Mouse (Mus musculus) stomach, embryonic 16.5 days (tissue): ENCODE results near the gene Dctn2. TPM values are rescaled to one million over a fixed set of nuclear protein-coding genes. Genes with fewer than 3 reads are reported as not detected.
A peak's percentile ranks its signal among the peaks of the same experiment; 100 is the strongest.

Source experiments
- ATAC-seq: fragments of 200-750 bp; cut with Nextera tagmentation; 2 replicates; pipeline ENCODE4 v1.8.0; 2017; ENCODE audit warnings: moderate number of reproducible peaks, moderate TSS enrichment; ENCODE audit not compliant: insufficient read depth, low FRiP score
- H3K27ac ChIP-seq: fragments of 300-500 bp; sonication (generic); 2 replicates; pipeline ENCODE4 v1.5.1; 2014; ENCODE audit warnings: low read length
- H3K27me3 ChIP-seq: fragments of 300-500 bp; sonication (generic); 2 replicates; pipeline ENCODE4 v1.6.1; 2014; ENCODE audit warnings: low read length, control low read depth, mixed read lengths; ENCODE audit not compliant: control insufficient read depth, insufficient read depth
- H3K36me3 ChIP-seq: fragments of 300-500 bp; sonication (generic); 2 replicates; pipeline ENCODE4 v1.6.1; 2014; ENCODE audit warnings: low read length; ENCODE audit not compliant: control insufficient read depth, insufficient read depth
- H3K4me1 ChIP-seq: fragments of 300-500 bp; sonication (generic); 2 replicates; pipeline ENCODE4 v1.6.1; 2014; ENCODE audit warnings: low read length, control low read depth, mixed read lengths; ENCODE audit not compliant: control insufficient read depth, insufficient read depth
- H3K4me2 ChIP-seq: fragments of 300-500 bp; sonication (generic); 2 replicates; pipeline ENCODE4 v1.6.1; 2014; ENCODE audit warnings: low read depth, low read length, mixed read lengths
- H3K4me3 ChIP-seq: fragments of 300-500 bp; sonication (generic); replicated peaks from 2 replicates; pipeline ENCODE4 v1.5.1; 2014; ENCODE audit warnings: mild to moderate bottlenecking, low read length
- H3K9ac ChIP-seq: fragments of 300-500 bp; sonication (generic); 2 replicates; pipeline ENCODE4 v1.6.1; 2014; ENCODE audit warnings: low read length
- H3K9me3 ChIP-seq: fragments of 300-500 bp; sonication (generic); replicated peaks from 2 replicates; pipeline ENCODE4 v1.6.1; 2016; ENCODE audit warnings: low read length, control low read depth; ENCODE audit not compliant: control insufficient read depth
- WGBS: fragments of 180-500 bp; shearing (Covaris S2); extraction: QIAGEN DNeasy Blood & Tissue Kit; methylation state at CpG from one replicate; pipeline ENCODE4 v1.1.7; 2014; 5-methylcytosine and 5-hydroxymethylcytosine counted together
- polyA plus RNA-seq: library from polyadenylated mRNA; unstranded; fragments of >200 nt; fragmentation: Nextera tagmentation; extraction: Ambion mirVana; gene quantifications from 2 replicates; pipeline ENCODE4 v1.2.1, GENCODE M21; 2015

Gene Dctn2
- polyA plus RNA-seq, 1 experiment from 2014 or later: 173 TPM

DNA sequence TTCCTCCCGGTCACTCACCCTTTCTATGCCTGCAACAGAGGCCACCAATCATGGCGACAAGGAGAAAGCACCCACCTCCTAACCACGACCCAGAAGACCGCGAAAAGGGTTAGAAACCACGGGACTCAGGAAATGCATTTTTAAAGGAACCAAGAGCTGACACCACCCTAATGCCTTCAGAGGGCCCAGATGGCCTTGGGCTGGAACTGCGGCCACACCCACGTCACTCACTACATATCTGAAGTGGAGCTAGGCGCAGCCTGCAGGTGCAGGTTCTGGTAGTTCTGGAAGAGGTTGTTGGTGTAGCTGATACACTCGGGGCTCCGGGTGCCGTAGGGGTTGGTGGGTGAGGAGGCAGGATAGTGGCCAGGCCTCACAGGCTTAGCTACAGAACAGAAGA is 35.5 kb upstream of the Dctn2 start:
- H3K36me3 ChIP-seq: no peaks in the 10 kb centered on the region
- 0 out of 2 replicates have a peak, but pooled peaks cover 6% of the 10 kb centered on the region for H3K4me1 ChIP-seq
- no peak overlapping the region for H3K27ac ChIP-seq
- H3K9me3 ChIP-seq: no peaks in the 10 kb centered on the region
- H3K27me3 ChIP-seq: no peaks in the 10 kb centered on the region
- no peak overlapping the region for H3K4me3 ChIP-seq
- 73% methylated on average over 12 of the region's 12 CpGs for WGBS
- H3K9ac ChIP-seq: no peak overlapping the region; the same call in 1 of the 2 replicates
- ATAC-seq: no peak
- no peak overlapping the region for H3K4me2 ChIP-seq

DNA sequence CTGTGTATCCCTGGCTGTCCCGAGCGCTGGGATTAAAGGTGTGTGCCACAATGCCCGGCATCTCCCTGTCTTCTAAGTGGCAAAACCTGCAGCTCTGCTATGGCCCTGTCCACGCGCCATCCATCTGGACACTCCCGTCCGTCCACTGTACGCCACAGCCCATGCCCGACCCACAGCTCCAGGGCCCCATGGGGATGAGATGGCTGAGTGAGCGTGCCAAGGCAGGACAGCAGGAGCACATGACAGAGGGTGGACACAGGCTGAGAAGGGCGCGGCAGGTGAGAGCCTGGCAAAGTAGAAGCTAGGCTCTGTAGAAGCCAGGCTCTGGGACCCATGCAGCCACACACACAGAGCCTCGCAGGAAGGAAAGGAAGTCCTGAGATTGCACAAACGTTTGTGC is 34.4 kb upstream of the Dctn2 start:
- 79% methylated on average over 14 of the region's 14 CpGs for WGBS
- no peaks in the 10 kb centered on the region for H3K9me3 ChIP-seq
- no peak for ATAC-seq
- H3K27me3 ChIP-seq: no peaks in the 10 kb centered on the region
- no peak overlapping the region for H3K4me2 ChIP-seq
- H3K36me3 ChIP-seq: no peaks in the 10 kb centered on the region
- no peak overlapping the region for H3K9ac ChIP-seq
- 0 out of 2 replicates have a peak, but pooled peaks cover 6% of the 10 kb centered on the region for H3K4me1 ChIP-seq
- H3K4me3 ChIP-seq: no peak overlapping the region
- H3K27ac ChIP-seq: no peak overlapping the region

DNA sequence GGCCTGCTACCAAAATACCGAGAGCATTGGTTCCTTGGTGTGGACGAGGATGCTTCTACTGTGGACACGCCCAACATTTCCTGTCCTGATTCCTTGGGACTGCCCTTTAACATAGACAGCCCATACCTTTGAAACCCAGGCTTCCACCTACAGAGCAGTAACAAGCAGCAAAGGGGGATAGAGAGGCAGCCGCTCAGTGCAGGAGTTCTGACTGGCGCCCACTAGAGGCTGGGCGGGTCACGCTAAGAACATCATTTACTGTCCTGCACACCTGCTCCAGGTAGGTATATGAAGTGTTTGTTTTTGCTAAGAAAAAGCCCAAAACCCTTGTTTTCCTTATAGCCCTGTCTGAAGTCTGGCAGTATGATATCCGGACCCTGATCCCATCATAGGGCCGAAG is 33.0 kb upstream of the Dctn2 start:
- H3K4me3 ChIP-seq: no peak overlapping the region
- H3K9ac ChIP-seq: no peak overlapping the region
- no peak for ATAC-seq
- WGBS: 77% methylated on average over 9 of the region's 9 CpGs
- H3K4me1 ChIP-seq: 0 out of 2 replicates have a peak, but pooled peaks cover 6% of the 10 kb centered on the region
- no peaks in the 10 kb centered on the region for H3K9me3 ChIP-seq
- no peak overlapping the region for H3K27ac ChIP-seq
- H3K4me2 ChIP-seq: no peak overlapping the region
- no peaks in the 10 kb centered on the region for H3K36me3 ChIP-seq
- no peaks in the 10 kb centered on the region for H3K27me3 ChIP-seq

DNA sequence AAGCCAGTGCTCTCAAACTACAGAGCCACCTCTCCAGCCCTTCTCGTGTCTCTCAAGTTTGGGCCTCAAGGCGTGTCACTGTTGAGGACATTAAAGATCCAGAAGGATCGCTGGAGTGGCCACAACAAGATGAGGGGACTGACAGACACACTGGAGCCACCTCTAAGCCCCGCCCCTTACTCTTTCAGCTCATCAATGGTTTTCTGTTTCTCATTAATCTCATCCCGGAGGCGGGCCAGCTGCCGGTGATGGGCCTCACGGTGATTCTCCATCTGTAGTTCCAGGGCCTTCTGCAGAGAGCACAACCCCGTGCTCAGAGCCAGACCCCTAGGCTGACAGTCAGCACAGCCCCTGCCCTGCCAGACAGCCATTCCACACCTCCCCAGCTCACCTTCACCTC is 29.6 kb upstream of the Dctn2 start:
- no peaks in the 10 kb centered on the region for H3K4me1 ChIP-seq
- ATAC-seq: no peak
- 53% methylated on average over 9 of the region's 9 CpGs for WGBS

DNA sequence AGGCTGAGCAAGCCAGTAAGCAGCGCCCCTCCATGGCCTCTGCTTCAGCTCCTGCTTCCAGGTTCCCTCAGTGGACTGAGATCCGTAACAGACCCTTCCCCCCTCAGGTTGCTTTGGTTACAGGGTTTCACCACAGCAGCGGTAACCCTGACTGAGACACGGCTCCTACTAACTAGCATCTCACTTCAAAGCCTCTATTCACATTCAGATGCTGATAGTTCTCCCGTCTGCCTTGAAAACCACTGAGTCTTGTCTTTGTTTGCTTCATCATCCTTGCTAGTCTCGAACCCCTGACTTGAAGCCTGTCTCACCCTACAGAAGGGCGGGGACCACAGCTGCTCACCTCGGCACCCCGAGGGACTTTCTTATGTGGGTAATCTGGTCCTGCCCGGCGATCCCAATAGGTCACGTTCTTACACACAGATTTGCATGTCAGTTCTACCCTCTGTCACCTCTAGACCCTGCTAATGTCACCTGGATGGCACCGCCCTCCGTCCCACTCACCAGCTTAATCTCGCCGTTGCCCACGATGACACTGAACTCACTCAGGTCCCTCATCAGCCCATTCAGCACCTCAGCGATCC is 27.8 kb upstream of the Dctn2 start:
- H3K4me1 ChIP-seq: no peaks in the 10 kb centered on the region
- H3K9ac ChIP-seq: no peak overlapping the region
- no peaks in the 10 kb centered on the region for H3K36me3 ChIP-seq
- ATAC-seq: no peak
- 65% methylated on average over 18 of the region's 18 CpGs for WGBS
- no peak overlapping the region for H3K4me3 ChIP-seq
- H3K9me3 ChIP-seq: no peaks in the 10 kb centered on the region
- H3K27me3 ChIP-seq: no peaks in the 10 kb centered on the region
- H3K27ac ChIP-seq: no peak overlapping the region
- no peak overlapping the region for H3K4me2 ChIP-seq

More for the DNA sequence above, 29.6 kb upstream of the Dctn2 start:
- no peak overlapping the region for H3K9ac ChIP-seq
- no peaks in the 10 kb centered on the region for H3K27me3 ChIP-seq
- no peak overlapping the region for H3K27ac ChIP-seq
- H3K36me3 ChIP-seq: no peaks in the 10 kb centered on the region
- no peaks in the 10 kb centered on the region for H3K9me3 ChIP-seq
- H3K4me2 ChIP-seq: no peak overlapping the region
- H3K4me3 ChIP-seq: no peak overlapping the region

DNA sequence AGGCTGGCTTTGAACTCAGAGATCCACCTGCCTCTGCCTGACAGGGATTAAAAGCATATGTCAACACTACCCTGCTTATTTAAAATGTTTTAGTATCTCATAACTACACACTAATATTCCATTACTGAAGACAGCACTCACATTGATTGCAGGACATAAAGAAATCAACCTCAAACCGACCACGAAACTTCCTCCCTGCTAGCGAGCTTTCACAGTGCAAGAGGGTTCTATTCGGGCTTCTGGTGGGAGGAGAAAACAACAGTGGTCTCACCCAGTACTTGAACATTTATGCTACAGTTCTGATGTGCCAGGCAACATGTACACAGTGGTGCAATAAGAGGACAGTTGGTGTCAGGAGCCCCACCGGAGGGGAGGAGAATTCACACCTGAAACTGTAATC is 15.4 kb upstream of the Dctn2 start:
- 79% methylated on average over 5 of the region's 5 CpGs for WGBS
- no peak overlapping the region for H3K9ac ChIP-seq
- no peaks in the 10 kb centered on the region for H3K27me3 ChIP-seq
- no peak overlapping the region for H3K4me3 ChIP-seq
- H3K9me3 ChIP-seq: no peaks in the 10 kb centered on the region
- no peaks in the 10 kb centered on the region for H3K4me1 ChIP-seq
- no peaks in the 10 kb centered on the region for H3K36me3 ChIP-seq
- H3K27ac ChIP-seq: no peak overlapping the region
- no peak overlapping the region for H3K4me2 ChIP-seq
- no peak for ATAC-seq

DNA sequence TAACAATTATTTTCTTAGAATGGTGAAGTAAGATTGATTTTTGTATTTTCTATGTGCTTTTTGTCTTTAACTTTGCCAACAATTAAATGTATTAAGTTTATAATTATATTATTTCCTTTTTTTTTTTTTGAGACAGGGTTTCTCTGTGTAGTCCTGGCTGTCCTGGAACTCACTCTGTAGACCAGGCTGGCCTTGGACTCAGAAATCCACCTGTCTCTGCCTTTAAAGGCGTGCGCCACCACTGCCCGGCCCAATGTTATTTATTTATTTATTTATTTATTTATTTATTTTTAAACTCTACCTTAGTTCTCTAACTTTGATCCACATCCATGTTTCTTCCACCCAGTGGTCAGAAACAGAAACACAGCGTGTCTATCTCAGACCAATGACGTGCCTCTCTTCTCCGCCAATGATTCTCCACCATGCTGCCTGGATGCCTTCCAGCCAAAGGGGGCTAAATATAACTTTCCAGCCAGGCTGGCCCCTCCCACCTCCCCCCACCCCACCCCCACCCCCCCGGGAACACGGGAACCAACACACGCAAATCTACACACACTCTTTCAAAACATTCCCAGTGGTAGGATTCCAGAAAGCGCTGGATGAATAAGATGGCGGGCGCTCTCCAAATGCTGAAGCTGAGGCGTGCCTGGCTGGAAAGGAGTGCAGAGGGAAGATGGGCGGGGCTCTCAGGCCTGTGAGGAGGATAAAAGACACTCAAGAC is 10.4 kb upstream of the Dctn2 start:
- ATAC-seq: peak; percentile 75; the same call in 1 of the 2 replicates
- 23% methylated on average over 14 of the region's 14 CpGs for WGBS

DNA sequence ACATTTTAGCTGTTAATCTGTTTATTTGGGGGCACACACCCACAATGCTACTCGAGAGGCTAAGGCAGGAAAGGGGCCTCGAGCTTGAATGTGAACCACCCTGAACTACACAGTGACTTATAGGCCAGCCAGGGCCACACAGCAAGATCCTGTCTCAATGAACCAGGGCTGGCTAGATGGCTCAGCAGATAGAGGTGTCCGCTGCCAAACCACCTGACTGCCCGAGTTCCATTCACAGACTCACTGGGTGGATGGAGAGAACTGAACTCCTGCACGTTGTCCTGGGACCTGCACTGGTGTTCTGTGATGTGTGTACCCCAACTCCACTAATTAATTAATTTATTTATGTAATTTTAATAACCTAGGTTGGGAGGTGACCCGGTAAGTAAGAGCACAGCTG is 8.4 kb upstream of the Dctn2 start:
- ATAC-seq: no peak

More for the DNA sequence above, 10.4 kb upstream of the Dctn2 start:
- Histone ChIP-seq H3K36me3 (no peaks in the 10 kb centered on the region), H3K9ac (no peak overlapping the region), H3K27ac (no peak overlapping the region), H3K4me2 (peak overlapping the region; percentile 28; the same call in 1 of the 2 replicates), H3K4me3 (no peak overlapping the region), H3K27me3 (no peaks in the 10 kb centered on the region; the same call in 1 of the 2 replicates), H3K9me3 (no peaks in the 10 kb centered on the region), H3K4me1 (no peaks in the 10 kb centered on the region)

DNA sequence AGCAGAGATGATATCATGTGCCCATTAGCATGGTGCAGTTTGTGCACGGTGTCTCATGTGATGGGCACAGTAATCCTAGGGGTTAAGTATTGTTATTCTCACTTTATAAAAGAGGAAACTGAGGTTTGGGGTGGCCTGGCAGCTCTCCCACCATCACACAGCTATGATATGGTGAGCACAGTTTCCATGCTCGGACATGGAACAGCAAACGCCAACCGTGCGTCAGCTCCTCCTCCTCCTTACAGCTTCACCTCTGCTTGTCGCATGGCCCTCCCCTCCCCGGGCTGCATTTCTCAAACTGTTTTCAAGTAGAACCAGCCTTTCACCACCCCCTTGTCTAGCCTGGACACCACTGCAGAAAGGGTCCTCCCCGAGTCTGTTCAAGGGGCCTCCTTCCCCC is 7.7 kb upstream of the Dctn2 start:
- H3K36me3 ChIP-seq: no peaks in the 10 kb centered on the region
- no peak overlapping the region for H3K4me3 ChIP-seq
- H3K27ac ChIP-seq: no peak overlapping the region
- no peak for ATAC-seq
- no peak overlapping the region for H3K9ac ChIP-seq
- H3K27me3 ChIP-seq: peaks cover 11% of the 10 kb centered on the region
- H3K4me1 ChIP-seq: no peaks in the 10 kb centered on the region
- no peak overlapping the region for H3K4me2 ChIP-seq
- H3K9me3 ChIP-seq: no peaks in the 10 kb centered on the region
- 68% methylated on average over 8 of the region's 8 CpGs for WGBS

More for the DNA sequence above, 8.4 kb upstream of the Dctn2 start:
- Histone ChIP-seq H3K4me3 (no peak overlapping the region), H3K9ac (no peak overlapping the region), H3K9me3 (no peaks in the 10 kb centered on the region), H3K36me3 (no peaks in the 10 kb centered on the region), H3K27ac (no peak overlapping the region), H3K4me1 (no peaks in the 10 kb centered on the region), H3K27me3 (peaks cover 8% of the 10 kb centered on the region), H3K4me2 (no peak overlapping the region)
- WGBS: 76% methylated on average over 6 of the region's 6 CpGs
